Mouse (Mus musculus) heart, adult 11 months (tissue): ENCODE measurements around the gene Pcca.
"Not testable (repeated sequence)": the region's sequence is repeated elsewhere in the genome, so short reads cannot be mapped to it uniquely, and the experiment has no call there.

ENCODE experiments used
- DNase-seq: peaks from one replicate; pipeline ENCODE4 v3.0.0; 2022

Pcca gene

DNA sequence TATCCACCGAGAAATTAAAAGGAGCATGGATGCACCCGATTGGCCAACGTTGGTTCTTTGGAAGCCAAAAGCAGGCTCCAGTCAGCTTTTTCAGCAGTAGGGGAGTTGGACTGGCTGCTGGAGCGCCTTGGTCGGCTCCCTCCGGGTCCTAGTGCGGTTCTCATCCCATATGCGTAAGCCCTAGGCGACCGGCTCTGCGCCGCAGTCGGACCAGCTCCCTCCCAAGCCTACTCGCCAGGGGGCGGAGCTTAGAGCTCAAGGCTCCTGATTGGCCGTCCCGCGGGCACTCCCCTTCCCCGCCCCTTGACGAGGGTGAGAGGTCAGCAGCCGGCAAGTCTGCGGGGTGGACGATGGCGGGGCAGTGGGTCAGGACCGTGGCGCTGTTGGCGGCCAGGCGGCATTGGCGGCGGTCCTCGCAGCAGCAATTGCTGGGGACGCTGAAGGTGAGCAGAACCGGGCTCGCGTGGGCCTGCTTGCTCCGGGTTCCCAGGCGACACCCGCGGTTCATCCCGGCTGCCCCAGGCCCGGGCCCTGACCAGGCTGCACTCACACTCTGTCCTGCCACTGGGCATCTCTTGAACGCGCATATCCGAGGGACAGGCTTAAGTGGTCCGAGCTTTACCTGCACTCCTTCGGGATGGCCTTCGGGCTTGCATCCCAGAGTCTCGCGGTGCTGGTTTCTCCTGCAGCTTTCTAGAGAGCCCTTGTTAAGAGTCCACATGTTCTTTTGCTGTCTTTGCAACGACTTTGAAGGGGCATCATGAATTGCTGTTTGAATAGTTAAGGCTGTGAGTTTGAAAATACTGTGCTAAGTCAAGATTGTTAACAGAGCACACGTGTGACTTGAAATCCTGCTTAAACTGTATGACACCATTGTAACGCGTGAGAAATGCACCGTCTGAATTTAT lies at the start of gene Pcca:
Gene Pcca (plus strand): TSS at position 308 of the 908 bp plus-strand sequence.
- peak; percentile 100 for DNase-seq

DNA sequence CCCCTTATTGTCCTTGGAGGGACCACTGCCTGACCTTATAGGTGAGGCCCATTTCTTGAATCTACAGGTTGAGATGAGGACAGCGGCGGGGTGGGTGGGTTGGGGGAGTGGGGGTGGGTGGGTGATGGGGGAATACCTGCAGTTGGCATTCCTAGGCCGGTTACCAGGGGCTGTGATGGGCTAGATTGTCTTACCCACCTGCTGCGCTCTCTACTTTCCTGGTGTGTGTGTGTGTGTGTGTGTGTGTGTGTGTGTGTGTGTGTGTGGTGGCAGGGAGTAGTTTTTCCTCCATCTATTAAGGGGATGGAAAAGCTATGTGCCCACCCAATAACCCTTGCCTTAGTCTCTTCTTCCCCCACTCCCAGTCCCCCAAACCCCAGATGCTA lies 49.7 kb upstream of the Pcca start:
- no peak for DNase-seq

DNA sequence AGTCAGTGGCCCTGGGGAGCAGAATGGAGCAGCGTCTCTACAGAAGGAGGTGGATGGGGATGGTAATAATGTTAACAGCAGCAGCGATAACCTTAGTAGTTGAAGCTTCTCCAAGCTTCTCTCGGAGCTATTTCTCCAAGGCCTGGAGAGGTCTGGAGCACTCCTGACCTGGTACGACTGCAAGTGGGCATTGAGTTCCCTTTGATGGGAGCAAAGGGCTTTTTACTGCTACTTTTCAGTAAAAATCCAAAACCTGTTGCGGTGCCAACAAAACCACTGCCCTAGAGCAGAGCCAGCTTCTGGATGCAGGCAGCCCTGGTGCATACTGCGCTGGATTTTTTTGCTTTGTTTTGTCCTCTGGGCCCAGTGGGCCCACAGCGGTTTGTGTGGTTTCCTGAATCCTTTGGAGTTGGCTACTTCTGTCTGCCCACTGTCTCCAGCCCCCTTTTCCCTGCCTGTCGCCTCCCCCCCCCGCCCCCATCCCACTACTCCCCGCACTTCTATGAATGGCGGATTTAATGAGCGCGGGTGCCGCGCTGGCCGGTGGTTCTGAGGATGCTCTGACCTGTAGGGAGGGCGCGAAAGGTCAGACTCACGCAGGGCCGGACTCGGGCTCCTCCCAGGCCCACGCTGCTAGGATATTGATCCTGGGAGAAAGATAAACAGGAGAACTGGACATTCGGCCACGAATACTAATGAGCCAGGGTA lies 49.1 kb upstream of the Pcca start:
- no peak for DNase-seq

DNA sequence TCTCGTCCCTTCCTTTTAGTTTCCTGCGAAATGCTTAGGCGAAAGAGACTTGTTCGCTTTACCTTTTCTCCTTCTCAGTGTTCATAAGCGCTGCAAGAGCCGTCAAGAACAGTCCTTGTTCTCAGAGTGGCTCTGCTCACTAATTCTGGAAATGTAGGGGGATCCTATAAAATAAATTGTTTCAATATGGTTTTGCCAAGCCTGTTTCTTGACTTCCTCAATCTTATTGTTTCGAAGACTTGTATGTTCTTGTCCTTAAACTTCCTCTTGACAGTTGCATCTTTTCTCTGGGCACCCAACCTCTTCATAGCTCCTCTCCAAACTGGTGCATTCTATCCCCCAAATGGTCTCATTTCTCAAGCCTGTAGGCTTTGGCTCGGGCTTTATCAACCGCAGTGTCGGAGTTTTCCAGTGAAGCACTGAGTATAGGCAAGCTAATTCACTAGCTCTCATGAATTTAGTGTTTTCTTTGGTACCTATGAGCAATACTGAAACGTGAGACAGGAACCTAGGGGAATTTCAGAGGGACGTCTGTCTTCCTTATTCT lies 48.4 kb upstream of the Pcca start:
- no peak for DNase-seq

DNA sequence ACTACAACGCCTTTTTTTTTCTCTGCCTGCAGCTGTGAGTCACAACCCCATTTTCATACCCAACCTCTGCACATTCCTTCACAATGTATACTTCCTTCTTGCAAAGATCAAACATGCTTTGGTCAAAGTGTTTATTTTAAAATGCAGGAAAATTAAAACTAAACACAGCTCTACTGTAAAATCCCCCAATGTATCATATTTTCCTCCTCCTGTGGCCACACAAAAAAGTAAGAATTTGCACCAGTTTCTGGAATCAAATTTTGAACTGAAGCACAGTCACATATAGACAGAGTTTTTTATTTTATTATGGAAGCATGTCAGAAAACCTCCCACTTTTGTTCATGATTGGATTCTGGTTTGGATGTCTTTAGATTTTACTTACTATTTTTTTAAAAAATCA lies 47.5 kb upstream of the Pcca start:
- no peak for DNase-seq

DNA sequence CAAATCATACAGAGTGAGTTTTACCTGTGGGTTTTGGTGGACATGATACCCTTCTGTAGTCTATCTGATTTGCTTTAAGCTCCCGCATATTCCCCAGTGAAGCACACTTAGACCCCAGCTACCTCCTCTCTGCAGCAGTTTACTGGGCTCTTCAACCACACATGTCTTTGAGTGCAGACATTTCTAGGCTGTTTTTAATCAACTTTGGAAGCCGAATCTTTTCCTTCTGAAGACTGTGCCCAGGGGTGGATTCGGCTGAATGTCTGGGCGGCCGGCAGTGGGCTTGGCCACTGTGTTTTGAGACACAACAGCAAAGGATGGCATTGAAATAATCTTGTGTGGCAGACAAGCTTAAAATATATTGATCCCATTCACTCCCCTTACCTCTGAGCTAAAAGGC lies 46.8 kb upstream of the Pcca start:
- peak; percentile 61 for DNase-seq

DNA sequence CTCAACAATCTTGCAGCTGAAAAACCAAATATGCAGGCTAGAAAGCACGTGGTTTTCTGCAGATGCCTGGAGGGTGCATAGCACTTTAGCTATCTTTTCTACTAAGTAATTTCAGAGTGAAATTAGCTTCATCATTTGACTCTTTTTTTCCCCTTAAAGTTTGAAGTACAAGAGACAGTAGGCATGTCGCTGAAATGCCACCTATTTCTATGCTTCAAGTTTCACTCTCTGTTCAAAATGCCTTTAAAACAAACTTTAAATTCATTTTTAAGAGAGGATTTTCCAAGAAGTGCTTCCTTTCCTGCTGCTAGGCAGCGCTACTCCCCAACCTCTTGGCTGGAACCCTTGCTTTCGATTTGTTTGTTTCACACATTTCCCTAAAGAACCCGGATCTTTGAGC lies 45.1 kb upstream of the Pcca start:
- peak; percentile 8 for DNase-seq

DNA sequence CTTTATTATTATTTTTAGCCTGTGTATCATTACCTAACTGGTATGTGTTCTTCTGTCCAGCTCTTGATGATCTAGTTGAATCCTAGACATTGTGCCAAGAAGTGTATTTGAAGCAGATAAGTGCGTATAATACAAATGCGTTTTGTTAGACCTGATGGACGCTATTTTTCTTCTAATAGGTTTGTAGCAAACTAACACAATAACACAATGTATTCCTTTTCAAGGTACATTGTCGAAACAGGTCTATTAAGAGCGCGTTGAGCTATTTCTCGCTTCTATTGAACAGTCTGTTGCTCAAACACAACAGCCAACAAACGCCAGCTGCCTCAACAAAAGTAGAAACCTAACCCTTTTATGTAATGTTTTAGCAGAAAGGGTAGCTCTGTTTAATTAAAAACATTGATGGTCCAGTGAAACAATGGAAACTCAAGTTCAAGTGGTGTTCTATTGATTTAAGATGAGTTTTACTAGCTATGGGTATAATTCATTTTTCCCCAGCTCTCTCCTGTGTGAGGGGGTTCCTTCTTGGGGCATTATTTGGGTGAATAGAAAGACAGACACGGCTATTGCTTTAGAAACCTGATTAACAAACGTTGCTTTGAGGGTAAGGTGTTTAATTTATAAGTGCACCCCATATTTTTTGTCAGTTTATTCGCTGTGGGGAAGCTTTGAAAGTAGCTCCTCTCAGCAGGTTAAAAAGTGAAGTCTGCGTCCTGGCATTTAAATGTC lies 44.3 kb upstream of the Pcca start:
- peak; percentile 23 for DNase-seq

DNA sequence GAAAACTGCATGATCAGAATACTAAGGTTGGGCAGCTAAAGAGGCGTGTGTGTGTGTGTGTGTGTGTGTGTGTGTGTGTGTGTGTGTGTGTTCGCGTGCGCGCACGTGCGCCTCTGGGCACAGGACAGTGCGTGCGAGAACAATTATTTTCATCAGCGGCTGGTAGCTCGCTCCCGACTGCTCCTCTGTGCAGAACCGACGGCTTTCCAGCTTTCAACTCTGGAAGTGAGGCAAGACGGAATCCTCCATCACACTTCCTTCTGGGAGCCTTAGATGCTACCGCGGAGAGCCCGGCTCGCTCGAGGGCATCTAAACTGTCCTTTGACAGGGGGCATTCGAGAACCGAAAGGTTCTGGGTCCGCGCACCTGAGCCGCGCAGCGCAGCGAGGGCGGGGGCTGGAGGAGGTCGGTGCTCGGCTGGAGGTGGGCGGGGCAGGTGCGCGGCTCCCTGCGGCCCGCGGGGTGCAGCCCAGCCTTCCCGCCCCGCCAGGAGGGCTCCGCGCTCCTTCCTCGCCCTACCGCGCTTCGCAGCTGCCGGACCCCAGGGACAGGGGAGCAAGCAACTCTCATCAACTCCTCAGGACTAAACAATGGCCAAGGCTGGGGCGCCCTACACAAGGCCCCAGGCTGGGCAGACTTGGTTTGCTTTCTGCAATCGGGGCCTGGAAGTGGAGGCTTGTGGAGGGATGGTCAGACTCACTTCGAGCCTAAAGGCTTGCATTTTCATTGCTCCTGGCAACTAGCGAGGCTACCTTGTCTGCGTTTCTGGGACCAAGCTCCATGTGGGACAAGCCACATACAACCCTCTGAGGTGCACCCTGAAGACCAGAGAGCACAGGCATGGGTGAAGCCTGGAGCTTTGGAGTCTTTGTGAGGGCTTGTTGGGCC lies 43.4 kb upstream of the Pcca start, which contains the start of gene Gm10837:
Gene Gm10837 (plus strand): TSS at position 146 of the 888 bp plus-strand sequence.
- DNase-seq = peak; percentile 85

DNA sequence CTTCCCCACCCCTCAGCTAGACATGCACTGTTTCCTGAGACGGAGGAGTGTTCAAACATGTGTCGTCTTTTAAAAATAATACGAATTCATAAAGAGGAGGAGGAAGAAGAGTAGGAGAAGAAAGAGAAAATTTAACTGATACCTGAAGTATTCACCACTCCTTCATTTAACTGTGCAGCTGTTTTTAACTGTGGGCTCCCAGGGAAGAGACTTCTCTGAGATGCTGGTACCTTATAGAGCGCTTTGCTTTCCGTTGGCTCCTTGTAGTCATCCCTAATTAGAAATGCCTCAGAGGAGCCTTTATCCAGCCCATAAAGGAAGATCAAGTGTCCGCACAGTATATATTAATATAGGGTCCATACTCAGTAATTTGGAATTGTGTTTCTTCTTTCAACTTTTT lies 42.6 kb upstream of the Pcca start:
- DNase-seq = peak; percentile 3

DNA sequence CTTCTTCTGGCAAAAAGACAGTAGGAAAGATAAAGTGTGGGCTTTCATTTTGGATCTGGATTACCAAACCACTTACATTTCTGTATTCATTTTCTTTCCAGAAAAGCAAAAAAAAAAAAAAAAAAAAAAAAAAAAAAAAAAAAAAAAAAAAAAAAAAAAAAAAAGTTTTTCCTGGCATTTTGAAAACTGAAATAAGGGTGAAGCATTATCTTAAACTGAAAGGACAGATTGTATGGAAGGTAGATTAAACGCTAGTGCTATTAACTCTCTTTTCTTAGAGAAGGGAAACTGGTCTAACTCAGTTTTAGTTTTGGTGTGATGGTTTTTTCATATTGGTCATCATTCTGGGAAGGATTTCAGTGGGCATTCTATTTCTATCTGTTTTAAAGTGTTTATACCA lies 42.1 kb upstream of the Pcca start:
- DNase-seq = no peak

DNA sequence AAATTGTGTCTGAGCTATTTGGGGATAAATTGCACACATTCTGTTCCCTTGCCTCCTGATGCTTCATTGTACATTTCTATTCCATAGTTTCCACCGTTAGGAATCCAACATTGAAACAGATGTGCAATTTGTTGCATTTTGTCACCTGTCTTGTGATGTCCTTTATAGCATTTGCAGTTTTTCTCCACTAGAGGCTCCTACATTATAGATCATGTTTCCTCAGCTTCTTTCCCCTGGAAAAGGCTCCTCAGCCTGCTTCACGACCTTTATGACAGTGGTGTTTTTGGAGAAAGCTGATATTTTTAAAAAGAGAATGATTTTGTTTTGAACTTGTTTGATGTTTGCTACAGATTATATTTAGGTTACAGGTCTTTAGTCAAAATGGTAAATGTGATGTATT lies 25.1 kb upstream of the Pcca start:
- peak; percentile 12 for DNase-seq

DNA sequence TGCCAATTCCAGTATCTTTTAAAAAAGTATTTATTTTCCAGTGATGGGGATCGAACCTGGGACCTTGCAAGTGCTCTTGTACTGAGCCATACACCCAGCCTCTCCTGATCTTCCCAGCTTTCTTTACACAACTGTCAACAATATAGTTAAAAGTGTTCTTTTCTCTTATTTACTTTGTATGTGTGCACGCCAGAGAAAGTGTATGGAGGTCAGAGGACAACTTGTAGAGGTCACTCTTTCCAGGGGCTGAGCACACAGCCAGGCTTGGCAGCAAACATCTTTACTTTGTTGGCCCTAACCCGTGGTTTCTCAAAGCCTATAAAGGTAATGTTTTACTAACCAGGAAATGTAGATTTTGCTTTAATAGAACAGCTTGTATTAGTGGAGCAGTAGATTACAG lies 22.6 kb upstream of the Pcca start:
- peak; percentile 17 for DNase-seq

DNA sequence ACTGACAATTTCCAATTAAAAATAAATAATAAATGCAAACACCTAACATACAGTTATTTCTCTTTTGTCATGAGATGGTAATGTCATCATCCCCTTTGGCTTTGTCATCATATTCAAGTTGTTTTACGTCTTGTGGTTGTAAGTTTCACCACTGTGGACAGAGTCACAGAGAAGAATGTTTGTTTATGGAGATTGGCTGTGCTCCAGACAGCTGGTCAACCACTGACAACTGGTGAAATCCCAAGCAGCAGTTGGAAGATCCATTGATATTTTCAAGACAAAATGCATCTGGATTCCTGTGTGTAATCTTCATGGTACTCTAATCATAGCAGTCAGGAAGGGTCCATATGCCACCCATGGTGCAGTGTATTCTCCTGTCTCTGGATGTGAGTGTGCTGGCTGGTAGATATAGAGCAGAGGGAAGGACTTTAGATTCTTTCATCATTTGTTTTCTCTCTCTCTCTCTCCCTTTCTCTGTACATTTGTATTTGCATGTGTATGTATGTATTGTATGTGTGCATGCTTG lies 20.6 kb upstream of the Pcca start:
- peak; percentile 61 for DNase-seq

DNA sequence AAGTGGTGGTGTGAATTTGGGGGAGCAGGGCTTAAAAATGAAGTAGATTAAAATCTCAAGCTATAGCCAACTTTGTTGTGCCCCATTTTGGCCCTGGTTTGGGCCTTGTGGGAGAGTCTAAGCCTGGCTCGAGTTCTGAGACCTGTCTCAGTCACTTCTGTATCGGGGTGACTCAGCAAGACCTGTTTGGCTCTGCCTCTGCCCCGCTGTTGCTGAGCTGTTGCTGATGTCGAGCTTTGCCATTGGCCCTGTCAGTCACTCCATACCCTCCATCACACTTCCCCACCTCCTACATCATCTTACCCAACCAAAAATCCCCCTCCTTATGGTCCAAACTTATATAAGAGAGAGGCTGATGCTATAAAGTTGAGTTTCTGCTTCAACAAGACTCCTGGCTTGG lies 5.6 kb upstream of the Pcca start:
- no peak for DNase-seq

DNA sequence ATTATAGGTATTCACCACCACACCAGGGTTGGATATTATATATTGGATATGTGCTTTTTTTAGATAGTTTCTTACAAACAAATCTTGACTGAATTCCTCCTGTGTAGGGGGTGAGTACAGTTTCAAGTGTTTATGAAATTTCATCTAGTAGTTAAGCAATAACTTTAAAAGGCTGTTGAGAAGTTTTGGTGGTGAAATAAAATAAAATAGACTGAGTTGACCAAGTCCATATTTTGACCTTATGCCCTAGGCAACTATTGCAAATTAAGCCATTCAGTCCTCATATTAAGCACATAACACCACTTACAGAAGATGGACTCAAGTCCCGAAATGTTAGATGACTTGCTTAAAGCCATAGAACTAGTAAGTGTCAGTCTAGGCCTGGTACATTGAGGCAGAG lies 1.9 kb downstream of the Pcca start:
- no peak for DNase-seq

DNA sequence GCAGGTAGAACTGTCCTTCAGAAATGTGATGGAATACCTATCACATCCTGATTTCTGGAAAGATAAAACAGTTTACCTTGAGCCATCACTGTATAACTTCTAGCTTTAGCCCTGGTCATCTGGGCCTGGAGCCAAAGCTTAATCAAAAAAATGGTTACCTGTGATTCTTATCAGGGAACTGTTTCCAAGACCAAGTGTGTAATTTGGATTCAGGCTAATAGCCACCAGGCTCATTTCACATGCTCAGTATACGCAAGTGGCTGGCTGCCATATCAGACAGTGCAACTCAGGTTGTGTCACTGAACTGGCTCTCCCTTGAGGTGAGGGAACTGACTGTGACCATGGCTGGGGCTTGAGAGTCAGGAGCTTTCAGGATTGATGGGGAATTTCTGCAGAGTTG lies 14.3 kb downstream of the Pcca start:
- DNase-seq = no peak

DNA sequence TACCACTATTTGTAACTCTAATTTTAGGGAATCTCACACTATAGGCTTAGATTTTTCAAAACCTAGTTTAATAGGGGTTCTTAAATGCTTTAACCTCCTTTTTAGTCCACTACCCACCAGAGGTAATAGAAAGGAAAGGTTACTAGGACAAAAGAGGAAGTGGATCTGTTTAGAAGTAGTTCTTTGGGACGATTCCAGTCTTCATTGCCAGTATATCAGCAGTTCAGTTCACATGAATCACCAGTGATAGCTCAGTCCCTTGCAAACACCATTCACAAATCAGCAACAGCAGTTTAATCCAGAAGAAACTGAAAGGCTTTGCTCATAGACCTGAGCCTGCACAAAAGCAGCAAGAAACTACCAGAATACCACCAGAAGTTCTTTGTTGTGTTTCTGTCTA lies 14.8 kb downstream of the Pcca start:
- no peak for DNase-seq

DNA sequence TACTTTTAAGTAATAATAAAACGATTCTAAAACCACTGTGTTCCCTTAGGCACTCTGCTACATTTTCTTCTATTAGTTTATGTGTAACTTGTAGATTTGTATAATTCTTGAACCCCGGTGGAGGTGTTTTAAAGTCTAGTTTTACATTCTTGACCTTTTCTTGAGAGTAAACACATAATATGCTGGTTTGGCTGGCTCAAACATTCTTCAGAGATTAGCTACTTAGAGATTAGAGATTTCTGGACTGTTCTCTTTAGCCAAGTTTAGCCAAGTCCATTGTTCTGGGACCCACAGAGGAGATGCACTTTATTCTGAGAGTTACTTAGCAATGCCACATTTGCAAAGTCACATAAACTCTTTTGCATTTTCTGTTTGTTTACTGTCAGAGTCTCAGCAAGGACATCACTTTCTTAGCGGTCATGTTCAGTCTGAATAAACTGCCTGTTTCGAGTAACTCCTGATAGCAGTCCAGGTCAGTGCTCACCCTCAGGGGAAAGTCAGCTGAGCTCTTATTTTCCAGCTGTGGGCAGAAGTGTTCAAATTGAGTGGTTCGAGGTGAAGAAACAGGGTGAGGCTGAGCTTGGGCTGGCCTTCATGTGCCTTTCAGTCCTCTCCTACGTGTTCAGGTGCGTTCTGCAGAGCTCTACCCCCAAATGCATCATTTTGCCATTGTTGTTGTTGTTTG lies 18.8 kb downstream of the Pcca start:
- no peak for DNase-seq

DNA sequence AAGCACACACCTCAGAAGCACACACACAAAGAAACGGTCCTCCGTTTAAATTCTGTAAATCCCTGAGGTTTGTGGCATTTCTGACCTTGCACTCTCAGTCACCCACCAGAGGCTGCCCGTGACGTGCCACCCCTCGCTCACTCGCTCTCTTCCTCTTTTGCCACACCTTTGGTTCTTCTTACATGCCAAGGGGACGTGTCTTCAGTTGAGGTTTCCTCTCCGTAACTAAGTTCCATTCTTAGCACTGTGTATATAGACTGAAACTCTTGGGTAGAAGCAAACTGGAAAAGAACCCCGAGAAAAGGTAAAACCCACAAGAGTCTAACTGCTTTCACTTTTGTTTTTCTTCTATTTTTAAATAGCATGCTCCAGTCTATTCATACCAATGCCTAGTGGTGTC lies 23.2 kb downstream of the Pcca start:
- no peak for DNase-seq

DNA sequence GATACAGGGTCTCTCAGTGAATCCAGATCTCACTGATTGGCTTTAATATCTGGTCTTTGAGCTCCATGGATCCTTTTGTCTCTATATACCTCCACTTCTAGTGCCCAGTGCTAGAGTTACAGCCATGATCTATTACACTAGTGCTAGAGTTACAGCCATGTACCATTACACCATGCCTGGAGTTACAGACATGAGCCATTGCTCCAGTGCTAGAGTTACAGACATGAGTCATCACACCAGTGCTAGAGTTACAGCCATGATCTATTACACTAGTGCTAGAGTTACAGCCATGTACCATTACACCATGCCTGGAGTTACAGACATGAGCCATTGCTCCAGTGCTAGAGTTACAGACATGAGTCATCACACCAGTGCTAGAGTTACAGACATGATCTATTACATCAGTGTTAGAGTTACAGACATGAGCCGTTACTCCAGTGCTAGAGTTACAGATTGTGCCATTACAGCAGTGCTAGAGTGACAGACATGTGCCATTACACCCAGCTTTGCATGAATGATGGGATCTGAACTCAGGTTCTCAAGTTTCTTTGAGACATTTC lies 26.8 kb downstream of the Pcca start:
- DNase-seq = not testable (repeated sequence)
